Mouse (Mus musculus) CD4-positive, CD25-positive, alpha-beta regulatory T cell, adult 2 months (primary cell): ENCODE results near the gene Wdcp.
A peak's percentile ranks its signal among the peaks of the same experiment; 100 is the strongest.
"Not testable (repeated sequence)": the region's sequence is repeated elsewhere in the genome, so short reads cannot be mapped to it uniquely, and the experiment has no call there.

Source experiments
- DNase-seq: peaks from one replicate; pipeline ENCODE4 v3.0.0-alpha.2; 2012; ENCODE audit warnings: low read depth, low spot score

Wdcp gene

GRCm38 (mm10) chr12:4842890-4843597 is at the start of gene Wdcp:
TSS of gene Wdcp (plus strand) at chr12:4843303.
- DNase-seq: peak; percentile 91

GRCm38 (mm10) chr12:4793718-4794117 is 49.4 kb upstream of the Wdcp start:
- no peak for DNase-seq

- DNase-seq: not testable (repeated sequence)
Observed at GRCm38 (mm10) chr12:4797471-4797870, 45.6 kb upstream of the Wdcp start.

GRCm38 (mm10) chr12:4811036-4811435 is 32.1 kb upstream of the Wdcp start:
- no peak for DNase-seq

- DNase-seq: no peak
Observed at GRCm38 (mm10) chr12:4811705-4812104, 31.4 kb upstream of the Wdcp start.

- DNase-seq: no peak
Observed at GRCm38 (mm10) chr12:4813636-4814035, 29.5 kb upstream of the Wdcp start.

- DNase-seq: peak; percentile 5
Observed at GRCm38 (mm10) chr12:4816680-4817360, 26.3 kb upstream of the Wdcp start.

- DNase-seq: peak; percentile 99
Observed at GRCm38 (mm10) chr12:4817361-4818101, 25.6 kb upstream of the Wdcp start, which contains the start of gene Sf3b6. TSS of gene Sf3b6 (plus strand) at chr12:4817544.

GRCm38 (mm10) chr12:4827256-4827655 is 15.8 kb upstream of the Wdcp start:
- DNase-seq: no peak

- no peak for DNase-seq
Observed at GRCm38 (mm10) chr12:4836959-4837358, 6.1 kb upstream of the Wdcp start.

GRCm38 (mm10) chr12:4840010-4840409 is 3.1 kb upstream of the Wdcp start:
- peak; percentile 7 for DNase-seq

GRCm38 (mm10) chr12:4840741-4841140 is 2.4 kb upstream of the Wdcp start:
- DNase-seq: no peak

GRCm38 (mm10) chr12:4841392-4841887 is 1.7 kb upstream of the Wdcp start, which contains the start of gene Fkbp1b:
TSS of gene Fkbp1b (minus strand) at chr12:4841591.
- peak; percentile 61 for DNase-seq

GRCm38 (mm10) chr12:4842456-4842855 is 647 bp upstream of the Wdcp start:
- peak; percentile 7 for DNase-seq

GRCm38 (mm10) chr12:4843741-4844140 is 638 bp downstream of the Wdcp start:
- peak; percentile 79 for DNase-seq

GRCm38 (mm10) chr12:4856160-4856559 is 13.1 kb downstream of the Wdcp start:
- DNase-seq: peak; percentile 61

- DNase-seq: no peak
Observed at GRCm38 (mm10) chr12:4856834-4857233, 13.7 kb downstream of the Wdcp start.

GRCm38 (mm10) chr12:4859241-4859914 is 16.3 kb downstream of the Wdcp start:
- DNase-seq: no peak

- peak; percentile 29 for DNase-seq
Observed at GRCm38 (mm10) chr12:4862672-4863071, 19.6 kb downstream of the Wdcp start.

- no peak for DNase-seq
Observed at GRCm38 (mm10) chr12:4863654-4864337, 20.7 kb downstream of the Wdcp start.

- no peak for DNase-seq
Observed at GRCm38 (mm10) chr12:4864338-4864690, 21.2 kb downstream of the Wdcp start.
